Mouse (Mus musculus) testis, adult 2 months (tissue): ENCODE measurements around the gene Nudc.

Experiments used
- CTCF ChIP-seq: fragments of 200-500 bp; IDR thresholded peaks from 2 replicates; pipeline ENCODE4 v1.5.1; 2012; ENCODE audit warnings: low read depth, mild to moderate bottlenecking, inconsistent platforms, low read length, moderate library complexity; ENCODE audit not compliant: control insufficient read depth, insufficient read depth, insufficient replicate concordance
- POLR2A ChIP-seq: fragments of 200-500 bp; IDR thresholded peaks from 2 replicates; pipeline ENCODE4 v1.6.1; 2012; ENCODE audit warnings: low read depth, mild to moderate bottlenecking, inconsistent platforms, low read length, moderate library complexity; ENCODE audit not compliant: control insufficient read depth

DNA sequence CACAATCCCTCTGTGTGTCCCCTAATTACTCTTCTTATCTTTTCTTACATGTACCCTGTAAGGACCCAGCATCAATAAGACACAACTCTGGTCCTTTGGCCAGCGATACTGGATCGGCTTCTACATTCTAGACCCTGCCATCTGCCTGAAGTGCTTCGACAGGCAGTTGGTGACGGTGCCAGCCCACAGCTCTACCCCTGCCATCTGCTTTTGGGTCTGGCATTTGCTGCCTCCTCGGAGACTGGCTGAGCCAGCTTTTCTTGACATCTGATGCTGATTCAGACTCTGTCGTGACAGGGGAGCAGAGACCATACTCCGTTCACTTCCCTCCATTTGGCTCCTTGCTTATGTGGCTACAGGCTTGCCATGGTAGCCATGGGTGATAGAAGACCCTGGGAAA is 36.8 kb downstream of the Nudc start:
- TF ChIP-seq POLR2A: no peak
- no peak for TF ChIP-seq CTCF
